Mouse (Mus musculus) embryonic fibroblast, embryonic 13.5 days (primary cell): ENCODE measurements around the gene Nectin3.

Experiments
- CTCF ChIP-seq: IDR thresholded peaks from 2 replicates; pipeline ENCODE4 v1.5.1; 2011; ENCODE audit warnings: mild to moderate bottlenecking, control low read depth, low read length, moderate library complexity, borderline replicate concordance; ENCODE audit not compliant: insufficient read depth
- POLR2A ChIP-seq: IDR thresholded peaks from 2 replicates; pipeline ENCODE4 v1.6.1; 2011; ENCODE audit warnings: low read depth, mild to moderate bottlenecking, control low read depth, low read length, moderate library complexity

DNA sequence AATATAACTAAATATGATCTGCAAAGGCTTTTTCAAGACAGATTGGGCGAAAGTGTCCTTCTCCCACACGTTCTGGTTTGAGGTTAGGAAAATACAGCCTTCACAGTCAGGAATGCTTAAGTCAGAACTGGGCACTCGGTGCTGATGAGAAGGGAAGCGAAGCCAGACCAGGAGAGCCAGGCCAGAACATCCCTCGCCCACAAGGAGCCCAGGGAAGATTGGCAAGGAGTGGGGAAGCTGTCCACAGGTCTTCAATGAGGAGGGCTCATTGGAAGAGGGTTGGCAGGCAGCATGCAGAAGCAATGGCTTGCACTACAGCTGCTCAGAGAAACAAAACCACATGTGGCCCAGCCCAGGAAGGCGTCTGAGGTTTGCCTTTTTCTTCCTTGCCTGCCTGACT, 136.3 kb downstream of the Nectin3 start:
- TF ChIP-seq POLR2A = no peak
- no peak for TF ChIP-seq CTCF
